Mouse (Mus musculus) kidney, adult 2 months (tissue): ENCODE data around the gene Ankrd52.

Source experiments
- CTCF ChIP-seq: fragments of 200-500 bp; conservative IDR thresholded peaks from 2 replicates; pipeline ENCODE4 v1.5.1; 2011; ENCODE audit warnings: low read depth, mild to moderate bottlenecking, control low read depth, low read length, moderate library complexity, mixed read lengths; ENCODE audit not compliant: insufficient read depth, insufficient read length
- POLR2A ChIP-seq: fragments of 200-500 bp; IDR thresholded peaks from one replicate; pipeline ENCODE4 v1.6.1; 2011; ENCODE audit warnings: low read depth, low read length, control low read depth

DNA sequence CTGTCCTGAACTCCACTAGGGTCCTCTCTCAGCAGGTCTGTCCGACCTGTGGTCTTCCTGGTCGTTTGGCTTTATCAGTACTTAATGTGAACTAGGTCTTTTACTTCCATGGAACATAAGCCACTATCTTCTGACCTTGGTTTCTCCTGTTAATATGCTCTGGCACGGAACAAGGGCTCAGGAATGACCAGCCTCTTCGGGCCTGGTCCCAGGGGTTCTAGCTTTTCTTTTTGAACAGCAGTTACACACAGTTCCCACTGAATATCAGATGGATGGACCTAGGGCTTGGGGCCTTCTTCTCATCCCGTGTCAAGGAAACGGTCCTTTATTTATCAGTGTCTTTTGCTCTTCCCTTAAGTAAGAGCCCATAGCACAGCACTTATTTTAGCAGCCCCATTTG is 15.1 kb upstream of the Ankrd52 start:
- TF ChIP-seq POLR2A (no peak), CTCF (no peak)
